Mouse (Mus musculus) CH12.LX (cell line): Measurements from ENCODE around the gene Rbm19.

Experiments
- CTCF ChIP-seq, 2 experiments: IDR thresholded peaks in 1 of 2; conservative IDR thresholded peaks in 1 of 2; 2 replicates each; pipeline ENCODE4 v1.5.1; 2011 to 2012; ENCODE audit warnings: low read depth in 2 of 2, low read length in 2 of 2, improper control_type of control experiment in 1 of 2, inconsistent platforms in 1 of 2, mild to moderate bottlenecking in 1 of 2, moderate library complexity in 1 of 2
- EP300 ChIP-seq: IDR thresholded peaks from 2 replicates; pipeline ENCODE4 v1.6.1; 2011; ENCODE audit warnings: low read length, improper control_type of control experiment
- KAT2A ChIP-seq: IDR thresholded peaks from 2 replicates; pipeline ENCODE4 v1.6.1; 2012; ENCODE audit warnings: low read length, improper control_type of control experiment, inconsistent platforms; ENCODE audit not compliant: insufficient replicate concordance
- PAX5 ChIP-seq: IDR thresholded peaks from 2 replicates; pipeline ENCODE4 v1.6.1; 2012; ENCODE audit warnings: low read length, inconsistent platforms, mixed read lengths
- POLR2A ChIP-seq: IDR thresholded peaks from 2 replicates; pipeline ENCODE4 v1.6.1; 2011; ENCODE audit warnings: low read depth, mild to moderate bottlenecking, improper control_type of control experiment, low read length
- TCF12 ChIP-seq: IDR thresholded peaks from 2 replicates; pipeline ENCODE4 v1.6.1; 2014; ENCODE audit warnings: low read depth, mild to moderate bottlenecking, inconsistent platforms, low read length, improper control_type of control experiment
- USF1 ChIP-seq: IDR thresholded peaks from 2 replicates; pipeline ENCODE4 v1.6.1; 2014; ENCODE audit warnings: low read depth, mild to moderate bottlenecking, inconsistent platforms, low read length, improper control_type of control experiment
- ZC3H11A ChIP-seq: IDR thresholded peaks from 2 replicates; pipeline ENCODE4 v1.6.1; 2012; ENCODE audit warnings: low read depth, mild to moderate bottlenecking, inconsistent platforms, low read length, improper control_type of control experiment
- ZMIZ1 ChIP-seq: IDR thresholded peaks from 2 replicates; pipeline ENCODE4 v1.6.1; 2012; ENCODE audit warnings: low read depth, mild to moderate bottlenecking, inconsistent platforms, low read length, improper control_type of control experiment

DNA sequence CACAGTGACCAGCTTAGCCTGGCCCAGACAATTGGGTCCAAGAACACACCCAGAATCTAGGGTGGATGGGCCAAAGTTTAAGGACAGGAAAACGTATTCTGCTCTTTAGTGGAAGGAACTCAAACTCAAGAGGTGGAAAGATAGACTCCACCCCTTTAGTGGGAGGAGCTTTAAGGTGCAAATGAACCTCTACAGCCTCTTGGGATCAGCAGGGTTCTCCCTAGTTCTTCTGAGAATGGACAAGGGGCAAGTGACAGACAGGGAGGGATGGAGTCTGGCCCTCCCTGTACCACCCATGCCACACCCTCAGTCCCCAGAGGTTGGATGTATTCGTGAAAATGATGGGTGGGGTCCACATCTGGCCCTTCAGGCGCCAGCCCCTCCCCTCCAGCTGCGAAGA lies 105.0 kb downstream of the Rbm19 start:
- TF ChIP-seq ZC3H11A (no peak), POLR2A (no peak), CTCF (conservative IDR thresholded peaks at IDR 0.05 in 1 of 2, IDR thresholded peaks at IDR 0.05 in 1 of 2; ENCODE audit: low read depth in 2 of 2, low read length in 2 of 2) (no peak), USF1 (no peak), PAX5 (no peak), KAT2A (no peak), TCF12 (no peak), ZMIZ1 (no peak), EP300 (no peak)
